Mouse (Mus musculus): ENCODE data around the gene 2310079G19Rik. TPM values are rescaled to one million over a fixed set of nuclear protein-coding genes. Genes with fewer than 3 reads are reported as not detected.

The 2310079G19Rik gene
- polyA plus RNA-seq, 1 experiment from 2014 or later = not detected

Other genes with a start within 250 kb of the 2310079G19Rik start
- gene Cldn17, start 120.7 kb downstream of the 2310079G19Rik start, polyA plus RNA-seq (2014; fragmentation: Nextera tagmentation; extraction: Ambion mirVana) = not detected in 2 replicates
- gene Cldn8, start 64.5 kb downstream of the 2310079G19Rik start, polyA plus RNA-seq (2014; fragmentation: Nextera tagmentation; extraction: Ambion mirVana) = 85.1 and 98.7 TPM in 2 replicates
- not detected in 2 replicates for gene Krtap24-1, start 15.4 kb downstream of the 2310079G19Rik start, polyA plus RNA-seq (2014; fragmentation: Nextera tagmentation; extraction: Ambion mirVana)
- not detected in 2 replicates for gene Krtap26-1, start 20.1 kb upstream of the 2310079G19Rik start, polyA plus RNA-seq (2014; fragmentation: Nextera tagmentation; extraction: Ambion mirVana)
- not detected in 2 replicates for gene Krtap27-1, start 44.0 kb upstream of the 2310079G19Rik start, polyA plus RNA-seq (2014; fragmentation: Nextera tagmentation; extraction: Ambion mirVana)
- not detected in 2 replicates for gene 2310061N02Rik, start 80.3 kb upstream of the 2310079G19Rik start, polyA plus RNA-seq (2014; fragmentation: Nextera tagmentation; extraction: Ambion mirVana)
- gene Krtap13-1, start 101.2 kb upstream of the 2310079G19Rik start, polyA plus RNA-seq (2014; fragmentation: Nextera tagmentation; extraction: Ambion mirVana) = not detected in 2 replicates
- gene Krtap13, start 124.0 kb upstream of the 2310079G19Rik start, polyA plus RNA-seq (2014; fragmentation: Nextera tagmentation; extraction: Ambion mirVana) = not detected in 2 replicates
- gene 2310034C09Rik, start 131.2 kb upstream of the 2310079G19Rik start, polyA plus RNA-seq (2014; fragmentation: Nextera tagmentation; extraction: Ambion mirVana) = not detected in 2 replicates
- gene 2310057N15Rik, start 146.5 kb upstream of the 2310079G19Rik start, polyA plus RNA-seq (2014; fragmentation: Nextera tagmentation; extraction: Ambion mirVana) = not detected in 2 replicates
- not detected in 2 replicates for gene Gm5965, start 150.2 kb upstream of the 2310079G19Rik start, polyA plus RNA-seq (2014; fragmentation: Nextera tagmentation; extraction: Ambion mirVana)
- not detected in 2 replicates for gene Gm20741, start 184.6 kb upstream of the 2310079G19Rik start, polyA plus RNA-seq (2014; fragmentation: Nextera tagmentation; extraction: Ambion mirVana)
- not detected in 2 replicates for gene Krtap15, start 192.5 kb upstream of the 2310079G19Rik start, polyA plus RNA-seq (2014; fragmentation: Nextera tagmentation; extraction: Ambion mirVana)
- gene Krtap14, start 198.5 kb upstream of the 2310079G19Rik start, polyA plus RNA-seq (2014; fragmentation: Nextera tagmentation; extraction: Ambion mirVana) = not detected in 2 replicates
- gene Krtap19-1, start 241.7 kb upstream of the 2310079G19Rik start, polyA plus RNA-seq (2014; fragmentation: Nextera tagmentation; extraction: Ambion mirVana) = not detected in 2 replicates
- gene Krtap19-2, start 246.6 kb upstream of the 2310079G19Rik start, polyA plus RNA-seq (2014; fragmentation: Nextera tagmentation; extraction: Ambion mirVana) = not detected in 2 replicates

All from kidney, embryonic 14.5 days (tissue).